Mouse (Mus musculus): ENCODE results near the gene Fmnl2. TPM values are rescaled to one million over a fixed set of nuclear protein-coding genes. Genes with fewer than 3 reads are reported as not detected.

Fmnl2 gene
- polyA plus RNA-seq, 2 experiments = 12.6 to 27.2 TPM

- no peak for DNase-seq (ENCODE audit: low spot score)
- H3K4me1 ChIP-seq (ENCODE audit: control insufficient read depth, insufficient read depth, low read length) = peaks cover 21% of the 10 kb centered on the region
- H3K27me3 ChIP-seq (ENCODE audit: control insufficient read depth, insufficient read depth, low read length) = no peaks in the 10 kb centered on the region
- no peak overlapping the region for H3K27ac ChIP-seq (replicated peaks; ENCODE audit: low read depth, low read length)
- H3K36me3 ChIP-seq (ENCODE audit: control insufficient read depth, insufficient read depth, low read length) = no peaks in the 10 kb centered on the region
- no peak for TF ChIP-seq POLR2A (IDR thresholded peaks at IDR 0.05; ENCODE audit: borderline replicate concordance, extremely low read depth, insufficient read depth, insufficient read length)
- no peaks in the 10 kb centered on the region for H3K9me3 ChIP-seq (ENCODE audit: control insufficient read depth, low read length)
- H3K4me2 ChIP-seq (replicated peaks; ENCODE audit: low read depth, low read length, severe bottlenecking) = no peak overlapping the region
- no peak for ATAC-seq (ENCODE audit: low FRiP score, low read depth)
- no peak overlapping the region for H3K4me3 ChIP-seq (replicated peaks; ENCODE audit: low read length)
- no peak overlapping the region for H3K9ac ChIP-seq (ENCODE audit: low read depth, low read length, severe bottlenecking)
- WGBS = 37% methylated on average over 3 of the region's 3 CpGs
These were observed 27.4 kb downstream of the Fmnl2 start for GRCm38 (mm10) chr2:52885071-52885470.

GRCm38 (mm10) chr2:52887281-52887680 is 29.6 kb downstream of the Fmnl2 start:
- Histone ChIP-seq H3K4me3 (replicated peaks; ENCODE audit: low read length) (no peak overlapping the region), H3K4me1 (ENCODE audit: control insufficient read depth, insufficient read depth, low read length) (peaks cover 30% of the 10 kb centered on the region), H3K36me3 (ENCODE audit: control insufficient read depth, insufficient read depth, low read length) (no peaks in the 10 kb centered on the region), H3K9me3 (ENCODE audit: control insufficient read depth, low read length) (no peaks in the 10 kb centered on the region), H3K4me2 (replicated peaks; ENCODE audit: low read depth, low read length, severe bottlenecking) (no peak overlapping the region), H3K27ac (replicated peaks; ENCODE audit: low read depth, low read length) (no peak overlapping the region), H3K27me3 (ENCODE audit: control insufficient read depth, insufficient read depth, low read length) (no peaks in the 10 kb centered on the region), H3K9ac (ENCODE audit: low read depth, low read length, severe bottlenecking) (no peak overlapping the region)
- DNase-seq (ENCODE audit: low spot score) = no peak
- no peak for ATAC-seq (ENCODE audit: low FRiP score, low read depth)
- no peak for TF ChIP-seq POLR2A (IDR thresholded peaks at IDR 0.05; ENCODE audit: borderline replicate concordance, extremely low read depth, insufficient read depth, insufficient read length)
- WGBS = 32% methylated on average over 2 of the region's 2 CpGs

- WGBS = 40% methylated on average over 8 of the region's 8 CpGs
- no peaks in the 10 kb centered on the region for H3K27me3 ChIP-seq (ENCODE audit: control insufficient read depth, insufficient read depth, low read length)
- peaks cover 24% of the 10 kb centered on the region for H3K4me1 ChIP-seq (ENCODE audit: control insufficient read depth, insufficient read depth, low read length)
- no peak for TF ChIP-seq POLR2A (IDR thresholded peaks at IDR 0.05; ENCODE audit: borderline replicate concordance, extremely low read depth, insufficient read depth, insufficient read length)
- H3K9ac ChIP-seq (ENCODE audit: low read depth, low read length, severe bottlenecking) = no peak overlapping the region
- no peaks in the 10 kb centered on the region for H3K36me3 ChIP-seq (ENCODE audit: control insufficient read depth, insufficient read depth, low read length)
- H3K27ac ChIP-seq (replicated peaks; ENCODE audit: low read depth, low read length) = no peak overlapping the region
- H3K4me3 ChIP-seq (replicated peaks; ENCODE audit: low read length) = no peak overlapping the region
- ATAC-seq (ENCODE audit: low FRiP score, low read depth) (no peak; the same call in 1 of the 2 replicates), DNase-seq (ENCODE audit: low spot score) (no peak)
- H3K9me3 ChIP-seq (ENCODE audit: control insufficient read depth, low read length) = no peaks in the 10 kb centered on the region
- H3K4me2 ChIP-seq (replicated peaks; ENCODE audit: low read depth, low read length, severe bottlenecking) = no peak overlapping the region
These were observed 33.5 kb downstream of the Fmnl2 start for GRCm38 (mm10) chr2:52891115-52891514.

DNA sequence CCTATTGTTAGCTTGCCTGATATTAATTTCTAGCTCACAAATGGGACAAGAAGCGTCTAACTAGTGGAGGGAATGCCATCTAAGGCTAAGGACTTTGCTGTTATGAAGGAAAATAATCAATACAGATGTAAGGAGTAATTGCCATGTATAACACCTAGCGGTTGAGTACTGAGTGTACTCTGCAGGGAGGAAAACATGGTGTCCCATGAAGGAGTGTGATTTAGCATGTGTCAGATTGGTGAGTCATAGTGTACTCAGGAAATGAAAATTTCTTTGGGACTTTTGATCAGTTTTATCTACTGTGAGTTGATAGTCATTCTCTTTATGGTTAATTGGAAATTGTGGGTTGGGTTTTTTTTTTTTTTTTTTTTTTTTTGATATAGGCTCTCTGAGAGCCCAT is 34.1 kb downstream of the Fmnl2 start:
- H3K4me1 ChIP-seq (ENCODE audit: control insufficient read depth, insufficient read depth, low read length) = peaks cover 23% of the 10 kb centered on the region
- H3K27ac ChIP-seq (replicated peaks; ENCODE audit: low read depth, low read length) = no peak overlapping the region
- no peak for DNase-seq (ENCODE audit: low spot score)
- no peaks in the 10 kb centered on the region for H3K9me3 ChIP-seq (ENCODE audit: control insufficient read depth, low read length)
- ATAC-seq (ENCODE audit: low FRiP score, low read depth) = no peak
- H3K4me3 ChIP-seq (replicated peaks; ENCODE audit: low read length) = no peak overlapping the region
- H3K27me3 ChIP-seq (ENCODE audit: control insufficient read depth, insufficient read depth, low read length) = no peaks in the 10 kb centered on the region
- TF ChIP-seq POLR2A (IDR thresholded peaks at IDR 0.05; ENCODE audit: borderline replicate concordance, extremely low read depth, insufficient read depth, insufficient read length) = no peak
- no peak overlapping the region for H3K4me2 ChIP-seq (replicated peaks; ENCODE audit: low read depth, low read length, severe bottlenecking)
- H3K36me3 ChIP-seq (ENCODE audit: control insufficient read depth, insufficient read depth, low read length) = no peaks in the 10 kb centered on the region
- no peak overlapping the region for H3K9ac ChIP-seq (ENCODE audit: low read depth, low read length, severe bottlenecking)
- 91% methylated on average over 2 of the region's 2 CpGs for WGBS

GRCm38 (mm10) chr2:52894983-52895621 is 37.4 kb downstream of the Fmnl2 start:
- WGBS = 55% methylated on average over 6 of the region's 6 CpGs
- Histone ChIP-seq H3K4me1 (ENCODE audit: control insufficient read depth, insufficient read depth, low read length) (peaks cover 29% of the 10 kb centered on the region), H3K36me3 (ENCODE audit: control insufficient read depth, insufficient read depth, low read length) (no peaks in the 10 kb centered on the region), H3K4me3 (replicated peaks; ENCODE audit: low read length) (no peak overlapping the region), H3K9me3 (ENCODE audit: control insufficient read depth, low read length) (no peaks in the 10 kb centered on the region), H3K9ac (ENCODE audit: low read depth, low read length, severe bottlenecking) (no peak overlapping the region), H3K4me2 (replicated peaks; ENCODE audit: low read depth, low read length, severe bottlenecking) (no peak overlapping the region), H3K27ac (replicated peaks; ENCODE audit: low read depth, low read length) (no peak overlapping the region), H3K27me3 (ENCODE audit: control insufficient read depth, insufficient read depth, low read length) (no peaks in the 10 kb centered on the region)
- DNase-seq (ENCODE audit: low spot score) (peak; percentile 52), ATAC-seq (ENCODE audit: low FRiP score, low read depth) (0 out of 2 replicates have a peak, but pooled peaks have one; percentile 44)
- no peak for TF ChIP-seq POLR2A (IDR thresholded peaks at IDR 0.05; ENCODE audit: borderline replicate concordance, extremely low read depth, insufficient read depth, insufficient read length)

All from limb, embryonic 14.5 days (tissue).